Mouse (Mus musculus) C2C12 (cell line): ENCODE measurements around the gene Pim1. TPM values are rescaled to one million over a fixed set of nuclear protein-coding genes. Genes with fewer than 3 reads are reported as not detected.

ENCODE experiments used
- H3K27me3 ChIP-seq: one replicate; pipeline ENCODE4 v1.6.1; 2011; ENCODE audit not compliant: control insufficient read depth, insufficient read depth, insufficient read length
- H3K36me3 ChIP-seq: one replicate; pipeline ENCODE4 v1.6.1; 2011; ENCODE audit not compliant: control insufficient read depth, insufficient read depth
- H3K4me3 ChIP-seq: one replicate; pipeline ENCODE4 v1.5.1; 2011; ENCODE audit warnings: mild to moderate bottlenecking, control low read depth; ENCODE audit not compliant: poor library complexity, insufficient read depth, severe bottlenecking
- H3K79me2 ChIP-seq: one replicate; pipeline ENCODE4 v1.6.1; 2011; ENCODE audit not compliant: control insufficient read depth, insufficient read depth
- H3K79me3 ChIP-seq: one replicate; pipeline ENCODE4 v1.6.1; 2011; ENCODE audit warnings: low read depth, control low read depth
- H3ac ChIP-seq: one replicate; pipeline ENCODE3; 2011; ENCODE audit warnings: low read depth; ENCODE audit not compliant: control insufficient read depth, insufficient read length
- CEBPB ChIP-seq: IDR thresholded peaks from one replicate; pipeline ENCODE4 v1.6.1; 2011; ENCODE audit warnings: low read depth, mild to moderate bottlenecking, control low read depth, moderate library complexity
- CTCF ChIP-seq: IDR thresholded peaks from one replicate; pipeline ENCODE4 v1.5.1; 2011; ENCODE audit not compliant: control insufficient read depth, insufficient read depth, insufficient read length
- FOSL1 ChIP-seq: IDR thresholded peaks from one replicate; pipeline ENCODE4 v1.8.0; 2011; ENCODE audit warnings: mild to moderate bottlenecking, low read length; ENCODE audit not compliant: poor library complexity, insufficient read depth, severe bottlenecking
- MAX ChIP-seq: IDR thresholded peaks from one replicate; pipeline ENCODE4 v1.6.1; 2011; ENCODE audit warnings: mild to moderate bottlenecking, control low read depth
- MYOD1 ChIP-seq: IDR thresholded peaks from one replicate; pipeline ENCODE4 v1.6.1; 2011; ENCODE audit warnings: low read depth; ENCODE audit not compliant: control insufficient read depth, insufficient read length
- MYOG ChIP-seq: IDR thresholded peaks from one replicate; pipeline ENCODE4 v1.6.1; 2011; ENCODE audit not compliant: control insufficient read depth, insufficient read length; ENCODE audit errors: extremely low read depth
- USF1 ChIP-seq: IDR thresholded peaks from one replicate; pipeline ENCODE4 v1.6.1; 2011; ENCODE audit warnings: low read depth, mild to moderate bottlenecking, control low read depth, moderate library complexity
- polyA plus RNA-seq: library from polyadenylated mRNA; unstranded; fragments of >200 nt; fragmentation: generic; extraction: Trizol; gene quantifications from one replicate; pipeline ENCODE4 v1.2.1, GENCODE M21; 2012; ENCODE audit warnings: missing spikeins

Gene Pim1
- polyA plus RNA-seq, 1 experiment, result 4.8 TPM

GRCm38 (mm10) chr17:29533866-29534265, 43.3 kb downstream of the Pim1 start:
- Histone ChIP-seq H3K4me3 (no peak overlapping the region), H3K36me3 (no peaks in the 10 kb centered on the region), H3K79me3 (no peaks in the 10 kb centered on the region), H3K79me2 (no peaks in the 10 kb centered on the region), H3ac (no peak overlapping the region), H3K27me3 (no peaks in the 10 kb centered on the region)
- TF ChIP-seq CEBPB (no peak), FOSL1 (no peak), CTCF (no peak), MYOG (no peak), MYOD1 (no peak), USF1 (no peak), MAX (no peak)

- H3ac ChIP-seq, result no peak overlapping the region
- no peaks in the 10 kb centered on the region for H3K27me3 ChIP-seq
- H3K36me3 ChIP-seq, result no peaks in the 10 kb centered on the region
- H3K4me3 ChIP-seq, result no peak overlapping the region
- no peak for TF ChIP-seq MYOD1
- TF ChIP-seq CTCF, result no peak
- no peak for TF ChIP-seq FOSL1
- no peak for TF ChIP-seq CEBPB
- no peak for TF ChIP-seq MYOG
- no peak for TF ChIP-seq USF1
- TF ChIP-seq MAX, result no peak
- H3K79me2 ChIP-seq, result no peaks in the 10 kb centered on the region
- H3K79me3 ChIP-seq, result no peaks in the 10 kb centered on the region
Measured at GRCm38 (mm10) chr17:29540426-29540825, 49.9 kb downstream of the Pim1 start.

GRCm38 (mm10) chr17:29541419-29541818, 50.9 kb downstream of the Pim1 start:
- no peak overlapping the region for H3ac ChIP-seq
- H3K79me2 ChIP-seq, result no peaks in the 10 kb centered on the region
- no peak overlapping the region for H3K4me3 ChIP-seq
- H3K36me3 ChIP-seq, result no peaks in the 10 kb centered on the region
- no peaks in the 10 kb centered on the region for H3K79me3 ChIP-seq
- TF ChIP-seq MAX (no peak), MYOG (no peak), CEBPB (no peak), MYOD1 (no peak), USF1 (no peak), CTCF (no peak), FOSL1 (no peak)
- no peaks in the 10 kb centered on the region for H3K27me3 ChIP-seq

GRCm38 (mm10) chr17:29542831-29543690, 52.5 kb downstream of the Pim1 start:
- H3K4me3 ChIP-seq, result no peak overlapping the region
- H3K79me3 ChIP-seq, result no peaks in the 10 kb centered on the region
- no peaks in the 10 kb centered on the region for H3K79me2 ChIP-seq
- no peak for TF ChIP-seq CTCF
- no peak for TF ChIP-seq FOSL1
- no peak overlapping the region for H3ac ChIP-seq
- H3K27me3 ChIP-seq, result no peaks in the 10 kb centered on the region
- no peaks in the 10 kb centered on the region for H3K36me3 ChIP-seq

GRCm38 (mm10) chr17:29544064-29544463, 53.5 kb downstream of the Pim1 start:
- Histone ChIP-seq H3K4me3 (no peak overlapping the region), H3K36me3 (no peaks in the 10 kb centered on the region), H3K79me2 (no peaks in the 10 kb centered on the region), H3ac (no peak overlapping the region), H3K27me3 (no peaks in the 10 kb centered on the region), H3K79me3 (no peaks in the 10 kb centered on the region)
- TF ChIP-seq CTCF (no peak), MAX (no peak), MYOG (no peak), MYOD1 (no peak), FOSL1 (no peak), CEBPB (no peak), USF1 (no peak)

GRCm38 (mm10) chr17:29545241-29545640, 54.7 kb downstream of the Pim1 start:
- H3K27me3 ChIP-seq, result no peaks in the 10 kb centered on the region
- H3ac ChIP-seq, result no peak overlapping the region
- no peak overlapping the region for H3K4me3 ChIP-seq
- TF ChIP-seq USF1 (no peak), FOSL1 (no peak), CTCF (no peak), MAX (no peak), MYOG (no peak), MYOD1 (no peak)
- H3K79me2 ChIP-seq, result peaks cover 6% of the 10 kb centered on the region
- no peaks in the 10 kb centered on the region for H3K36me3 ChIP-seq
- H3K79me3 ChIP-seq, result peaks cover 4% of the 10 kb centered on the region

Other genes starting within 250 kb of the Pim1 start
- gene Ppil1, start 226.6 kb upstream of the Pim1 start, polyA plus RNA-seq, result 77.7 TPM
- gene BC004004, start 222.0 kb upstream of the Pim1 start, polyA plus RNA-seq, result 59.4 TPM
- 0.55 TPM for gene Pi16, start 173.1 kb upstream of the Pim1 start, polyA plus RNA-seq
- 464 TPM for gene Mtch1, start 142.8 kb upstream of the Pim1 start, polyA plus RNA-seq
- gene Fgd2, start 129.8 kb upstream of the Pim1 start, polyA plus RNA-seq, result 0.19 TPM
- gene Gm17657, start 58.9 kb downstream of the Pim1 start, polyA plus RNA-seq, result not detected
- 7.9 TPM for gene Tbc1d22b, start 59.0 kb downstream of the Pim1 start, polyA plus RNA-seq
- gene Tmem217, start 61.6 kb downstream of the Pim1 start, polyA plus RNA-seq, result not detected
- 22.7 TPM for gene Rnf8, start 124.0 kb downstream of the Pim1 start, polyA plus RNA-seq
- 0.54 TPM for gene Gm28043, start 124.1 kb downstream of the Pim1 start, polyA plus RNA-seq
- 33.4 TPM for gene Cmtr1, start 169.8 kb downstream of the Pim1 start, polyA plus RNA-seq
- 11.9 TPM for gene Ccdc167, start 226.3 kb downstream of the Pim1 start, polyA plus RNA-seq